Mouse (Mus musculus) macrophage (primary cell): ENCODE data around the gene Slc38a4. TPM values are rescaled to one million over a fixed set of nuclear protein-coding genes. Genes with fewer than 3 reads are reported as not detected.

Experiments used
- H3K27ac ChIP-seq: fragments of 350-480 bp; formaldehyde crosslinking; 2 replicates; pipeline ENCODE4 v1.9.0; 2021
- H3K36me3 ChIP-seq: fragments of 350-480 bp; formaldehyde crosslinking; 2 replicates; pipeline ENCODE4 v1.9.0; 2021; ENCODE audit errors: inconsistent target
- H3K4me3 ChIP-seq: fragments of 350-480 bp; formaldehyde crosslinking; 2 replicates; pipeline ENCODE4 v1.9.0; 2021; ENCODE audit errors: inconsistent target
- H3K79me2 ChIP-seq: fragments of 350-480 bp; formaldehyde crosslinking; 2 replicates; pipeline ENCODE4 v1.9.0; 2021; ENCODE audit errors: inconsistent target
- WGBS: methylation state at CpG from one replicate; pipeline ENCODE4 v1.1.7; 2026; ENCODE audit warnings: inconsistent platforms; ENCODE audit not compliant: missing documents; 5-methylcytosine and 5-hydroxymethylcytosine counted together
- polyA plus RNA-seq: library from polyadenylated mRNA; stranded (reverse); fragments of 250-400 nt; gene quantifications from 3 replicates; pipeline ENCODE4 v1.2.4, GENCODE M21; 2018; ENCODE audit warnings: inconsistent platforms

Slc38a4 gene
- polyA plus RNA-seq, 1 experiment from 2014 or later, result not detected

GRCm38 (mm10) chr15:96983581-96984330, 72.0 kb downstream of the Slc38a4 start:
- Histone ChIP-seq H3K36me3 (no peaks in the 10 kb centered on the region), H3K79me2 (no peaks in the 10 kb centered on the region), H3K4me3 (no peak overlapping the region), H3K27ac (no peak overlapping the region)
- 94% methylated on average over 13 of the region's 13 CpGs for WGBS

GRCm38 (mm10) chr15:96975125-96975524, 80.6 kb downstream of the Slc38a4 start:
- no peaks in the 10 kb centered on the region for H3K36me3 ChIP-seq
- WGBS, result 76% methylated on average over 9 of the region's 9 CpGs
- no peak overlapping the region for H3K4me3 ChIP-seq

DNA sequence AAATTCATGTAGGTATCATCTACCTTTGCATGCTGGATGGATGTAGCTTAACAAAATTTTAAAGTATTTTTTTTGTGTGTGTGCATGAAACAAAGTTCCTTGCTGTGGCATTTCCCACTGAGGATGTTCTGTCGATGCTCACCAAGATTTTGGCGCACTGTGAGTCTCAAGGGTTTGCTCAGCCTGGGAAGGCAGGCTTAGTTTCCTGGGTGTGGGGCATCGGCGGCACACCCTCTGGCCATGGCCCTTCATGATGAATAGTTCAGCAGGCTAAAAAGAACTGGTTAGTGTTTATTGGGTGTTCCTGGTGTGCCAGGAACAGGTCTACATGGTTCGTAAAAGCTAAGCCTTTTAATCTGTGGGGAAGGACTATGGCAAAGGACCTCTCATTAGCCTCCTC, 81.6 kb downstream of the Slc38a4 start:
- WGBS, result 89% methylated on average over 5 of the region's 5 CpGs
- H3K4me3 ChIP-seq, result no peak overlapping the region
- H3K79me2 ChIP-seq, result no peaks in the 10 kb centered on the region
- H3K27ac ChIP-seq, result no peak overlapping the region
- no peaks in the 10 kb centered on the region for H3K36me3 ChIP-seq

More at GRCm38 (mm10) chr15:96975125-96975524, 80.6 kb downstream of the Slc38a4 start:
- H3K27ac ChIP-seq, result no peak overlapping the region
- H3K79me2 ChIP-seq, result no peaks in the 10 kb centered on the region

GRCm38 (mm10) chr15:96973370-96973769, 82.4 kb downstream of the Slc38a4 start:
- H3K36me3 ChIP-seq, result no peaks in the 10 kb centered on the region
- H3K4me3 ChIP-seq, result no peak overlapping the region
- H3K27ac ChIP-seq, result no peak overlapping the region
- 100% methylated on average over 4 of the region's 4 CpGs for WGBS
- no peaks in the 10 kb centered on the region for H3K79me2 ChIP-seq

GRCm38 (mm10) chr15:96972706-96973274, 83.0 kb downstream of the Slc38a4 start:
- Histone ChIP-seq H3K36me3 (no peaks in the 10 kb centered on the region), H3K27ac (no peak overlapping the region), H3K79me2 (no peaks in the 10 kb centered on the region), H3K4me3 (no peak overlapping the region)
- 96% methylated on average over 3 of the region's 3 CpGs for WGBS

- H3K27ac ChIP-seq, result no peak overlapping the region
- WGBS, result 86% methylated on average over 9 of the region's 9 CpGs
Measured at GRCm38 (mm10) chr15:96971906-96972305, 83.8 kb downstream of the Slc38a4 start.

GRCm38 (mm10) chr15:96969792-96970191, 86.0 kb downstream of the Slc38a4 start:
- no peak overlapping the region for H3K27ac ChIP-seq
- no peak overlapping the region for H3K4me3 ChIP-seq
- WGBS, result 70% methylated on average over 4 of the region's 4 CpGs
- no peaks in the 10 kb centered on the region for H3K36me3 ChIP-seq
- H3K79me2 ChIP-seq, result no peaks in the 10 kb centered on the region

More at GRCm38 (mm10) chr15:96971906-96972305, 83.8 kb downstream of the Slc38a4 start:
- Histone ChIP-seq H3K36me3 (no peaks in the 10 kb centered on the region), H3K79me2 (no peaks in the 10 kb centered on the region), H3K4me3 (no peak overlapping the region)

GRCm38 (mm10) chr15:96968741-96969140, 87.0 kb downstream of the Slc38a4 start:
- 94% methylated on average over 11 of the region's 11 CpGs for WGBS
- Histone ChIP-seq H3K79me2 (no peaks in the 10 kb centered on the region), H3K27ac (no peak overlapping the region), H3K4me3 (no peak overlapping the region), H3K36me3 (no peaks in the 10 kb centered on the region)

- no peak overlapping the region for H3K27ac ChIP-seq
- WGBS, result 70% methylated on average over 3 of the region's 3 CpGs
- H3K36me3 ChIP-seq, result no peaks in the 10 kb centered on the region
- no peaks in the 10 kb centered on the region for H3K79me2 ChIP-seq
- no peak overlapping the region for H3K4me3 ChIP-seq
Measured at GRCm38 (mm10) chr15:96966326-96966725, 89.4 kb downstream of the Slc38a4 start.

DNA sequence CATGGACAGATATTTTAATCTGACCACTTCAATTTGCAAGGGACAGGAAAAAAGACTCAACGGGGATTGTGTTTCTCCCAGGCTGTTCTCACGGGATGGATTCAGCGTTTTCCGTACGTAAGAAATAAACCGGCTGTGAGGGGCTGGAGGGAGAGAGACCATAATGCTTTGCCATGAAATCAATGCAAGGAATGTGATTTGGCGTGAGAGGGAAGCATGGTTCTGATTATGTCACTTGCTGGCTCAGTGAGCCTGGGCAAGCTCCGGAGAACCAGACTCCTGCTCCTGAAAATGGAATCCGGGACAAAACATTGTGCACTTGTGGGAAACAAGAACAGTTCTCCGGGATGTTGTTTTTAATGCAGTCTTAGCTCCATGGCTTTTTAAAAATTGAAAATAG, 92.0 kb downstream of the Slc38a4 start:
- H3K27ac ChIP-seq, result no peak overlapping the region
- H3K79me2 ChIP-seq, result no peaks in the 10 kb centered on the region
- 90% methylated on average over 10 of the region's 10 CpGs for WGBS
- no peak overlapping the region for H3K4me3 ChIP-seq
- no peaks in the 10 kb centered on the region for H3K36me3 ChIP-seq

- Histone ChIP-seq H3K79me2 (no peaks in the 10 kb centered on the region), H3K36me3 (no peaks in the 10 kb centered on the region), H3K4me3 (no peak overlapping the region), H3K27ac (no peak overlapping the region)
- WGBS, result 83% methylated on average over 8 of the region's 8 CpGs
Measured at GRCm38 (mm10) chr15:96963318-96963717, 92.4 kb downstream of the Slc38a4 start.

DNA sequence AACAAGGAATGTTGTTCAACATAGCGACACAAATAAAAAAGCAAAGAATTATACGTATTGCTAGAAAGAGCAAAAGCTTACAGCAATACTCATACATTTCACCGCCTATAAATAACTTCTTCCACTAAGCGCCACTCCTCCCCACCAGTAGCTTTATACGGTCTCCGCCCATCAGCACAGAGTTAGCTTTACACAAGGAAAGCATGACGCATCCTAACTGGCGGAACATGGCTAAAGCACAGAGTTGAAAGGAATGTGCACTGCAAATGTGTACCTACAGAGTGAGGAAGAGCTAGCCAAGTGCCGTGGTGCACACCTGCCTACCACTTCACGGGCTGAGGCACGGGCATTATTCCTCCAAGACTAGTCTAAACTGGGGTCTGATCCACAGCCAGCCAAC, 95.4 kb downstream of the Slc38a4 start:
- Histone ChIP-seq H3K4me3 (no peak overlapping the region), H3K79me2 (no peaks in the 10 kb centered on the region), H3K27ac (no peak overlapping the region), H3K36me3 (no peaks in the 10 kb centered on the region)
- WGBS, result 96% methylated on average over 11 of the region's 11 CpGs

- H3K27ac ChIP-seq, result no peak overlapping the region
- WGBS, result 87% methylated on average over 2 of the region's 2 CpGs
- no peaks in the 10 kb centered on the region for H3K36me3 ChIP-seq
- H3K79me2 ChIP-seq, result no peaks in the 10 kb centered on the region
- no peak overlapping the region for H3K4me3 ChIP-seq
Measured at GRCm38 (mm10) chr15:96959247-96959646, 96.5 kb downstream of the Slc38a4 start.

DNA sequence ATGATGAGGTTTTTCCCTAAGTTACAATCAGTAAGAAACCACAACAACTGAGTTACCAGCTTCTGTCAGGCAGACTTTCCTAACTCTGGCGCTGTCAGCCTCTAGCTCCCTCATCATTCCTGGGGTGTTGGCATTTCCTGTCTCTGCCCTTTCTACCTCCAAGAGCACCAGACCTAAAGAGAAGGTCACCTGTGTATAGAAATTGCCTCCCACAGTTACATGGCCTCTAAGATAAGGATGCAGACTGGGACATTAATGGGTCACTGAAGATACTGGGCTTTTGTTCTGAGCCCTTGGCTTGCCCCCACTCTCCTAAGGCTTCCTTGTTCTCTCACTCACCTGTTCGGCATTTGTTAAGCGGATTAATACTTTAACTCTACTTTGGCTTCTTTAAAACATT, 99.1 kb downstream of the Slc38a4 start:
- no peaks in the 10 kb centered on the region for H3K36me3 ChIP-seq
- no peak overlapping the region for H3K4me3 ChIP-seq
- WGBS, result 90% methylated on average over 3 of the region's 3 CpGs
- no peak overlapping the region for H3K27ac ChIP-seq
- H3K79me2 ChIP-seq, result no peaks in the 10 kb centered on the region

GRCm38 (mm10) chr15:96954389-96954788, 101.4 kb downstream of the Slc38a4 start:
- H3K79me2 ChIP-seq, result no peaks in the 10 kb centered on the region
- 48% methylated on average over 6 of the region's 6 CpGs for WGBS
- no peak overlapping the region for H3K4me3 ChIP-seq
- no peaks in the 10 kb centered on the region for H3K36me3 ChIP-seq
- H3K27ac ChIP-seq, result no peak overlapping the region
